Mouse (Mus musculus) CH12.LX (cell line): ENCODE results near the gene Mapk8ip3. TPM values are rescaled to one million over a fixed set of nuclear protein-coding genes. Genes with fewer than 3 reads are reported as not detected.

Experiments used
- DNase-seq: peaks from one replicate; pipeline ENCODE4 v3.0.0-alpha.2; 2013; ENCODE audit errors: extremely low read depth
- H3K27ac ChIP-seq: 2 replicates; pipeline ENCODE4 v1.5.1; 2012; ENCODE audit warnings: low read depth, mild to moderate bottlenecking, control low read depth, moderate library complexity; ENCODE audit not compliant: insufficient read depth
- H3K27me3 ChIP-seq: replicated peaks from 2 replicates; pipeline ENCODE3; 2012; ENCODE audit warnings: inconsistent platforms
- H3K36me3 ChIP-seq, 2 experiments: replicated peaks in 1 of 2; 2 replicates each; pipeline versions ENCODE3 to v1.6.1; 2012; ENCODE audit warnings: inconsistent platforms in 1 of 2, low read length in 1 of 2, mild to moderate bottlenecking in 1 of 2, mixed read lengths in 1 of 2, moderate library complexity in 1 of 2; ENCODE audit not compliant: control insufficient read depth in 1 of 2, insufficient read depth in 1 of 2
- H3K4me1 ChIP-seq, 2 experiments: 2 replicates each; pipeline ENCODE4 v1.6.1; 2012; ENCODE audit warnings: inconsistent platforms in 1 of 2, moderate library complexity in 1 of 2; ENCODE audit not compliant: insufficient read depth in 2 of 2, control insufficient read depth in 1 of 2
- H3K4me2 ChIP-seq: 2 replicates; pipeline ENCODE4 v1.6.1; 2012; ENCODE audit warnings: low read depth, mild to moderate bottlenecking, control low read depth; ENCODE audit not compliant: poor library complexity, insufficient read depth, severe bottlenecking
- H3K4me3 ChIP-seq, 3 experiments: fragments of 150-350 bp in 1 of 3; sonication (generic) in 1 of 3; replicated peaks in 1 of 3; 2 replicates each; pipeline versions ENCODE3 to v1.5.1; 2011 to 2012; ENCODE audit warnings: low read depth in 2 of 3, low read length in 2 of 3, mild to moderate bottlenecking in 2 of 3, moderate library complexity in 2 of 3, control low read depth in 1 of 3, improper control_type of control experiment in 1 of 3, inconsistent platforms in 1 of 3, mixed read lengths in 1 of 3; ENCODE audit not compliant: poor library complexity in 1 of 3
- H3K79me2 ChIP-seq: replicated peaks from 2 replicates; pipeline ENCODE4 v1.6.1; 2012; ENCODE audit warnings: mild to moderate bottlenecking, moderate library complexity; ENCODE audit not compliant: control insufficient read depth, poor library complexity, insufficient read depth, severe bottlenecking; ENCODE audit errors: extremely low read depth
- H3K9ac ChIP-seq: 2 replicates; pipeline ENCODE4 v1.6.1; 2012; ENCODE audit warnings: low read depth, mild to moderate bottlenecking, control low read depth, moderate library complexity; ENCODE audit not compliant: insufficient read depth
- H3K9me3 ChIP-seq: replicated peaks from 2 replicates; pipeline ENCODE3; 2012; ENCODE audit warnings: low read length, inconsistent platforms, mixed read lengths
- BHLHE40 ChIP-seq: IDR thresholded peaks from 2 replicates; pipeline ENCODE4 v1.6.1; 2011; ENCODE audit warnings: mild to moderate bottlenecking, low read depth, low read length, improper control_type of control experiment
- CHD1 ChIP-seq: IDR thresholded peaks from 2 replicates; pipeline ENCODE4 v1.6.1; 2012; ENCODE audit warnings: low read depth, low read length, improper control_type of control experiment, inconsistent platforms
- CTCF ChIP-seq, 2 experiments: IDR thresholded peaks in 1 of 2; conservative IDR thresholded peaks in 1 of 2; 2 replicates each; pipeline ENCODE4 v1.5.1; 2011 to 2012; ENCODE audit warnings: low read depth in 2 of 2, low read length in 2 of 2, improper control_type of control experiment in 1 of 2, inconsistent platforms in 1 of 2, mild to moderate bottlenecking in 1 of 2, moderate library complexity in 1 of 2
- EP300 ChIP-seq: IDR thresholded peaks from 2 replicates; pipeline ENCODE4 v1.6.1; 2011; ENCODE audit warnings: low read length, improper control_type of control experiment
- JUN ChIP-seq: IDR thresholded peaks from 2 replicates; pipeline ENCODE4 v1.6.1; 2011; ENCODE audit warnings: low read depth, mild to moderate bottlenecking, low read length, improper control_type of control experiment, moderate library complexity; ENCODE audit not compliant: insufficient read depth
- KAT2A ChIP-seq: IDR thresholded peaks from 2 replicates; pipeline ENCODE4 v1.6.1; 2012; ENCODE audit warnings: low read length, improper control_type of control experiment, inconsistent platforms; ENCODE audit not compliant: insufficient replicate concordance
- MAFK ChIP-seq: IDR thresholded peaks from 2 replicates; pipeline ENCODE4 v1.6.1; 2011; ENCODE audit warnings: low read length, improper control_type of control experiment; ENCODE audit not compliant: insufficient replicate concordance
- RAD21 ChIP-seq: IDR thresholded peaks from 2 replicates; pipeline ENCODE4 v1.6.1; 2011; ENCODE audit warnings: low read depth, mild to moderate bottlenecking, low read length, improper control_type of control experiment, moderate library complexity
- RCOR1 ChIP-seq: conservative IDR thresholded peaks from 2 replicates; pipeline ENCODE4 v1.6.1; 2012; ENCODE audit warnings: low read depth, mild to moderate bottlenecking, inconsistent platforms, low read length, improper control_type of control experiment
- SIN3A ChIP-seq: IDR thresholded peaks from 2 replicates; pipeline ENCODE4 v1.6.1; 2012; ENCODE audit warnings: low read length, improper control_type of control experiment, inconsistent platforms
- SMC3 ChIP-seq: IDR thresholded peaks from 2 replicates; pipeline ENCODE4 v1.6.1; 2011; ENCODE audit warnings: low read depth, low read length, improper control_type of control experiment
- TBP ChIP-seq: conservative IDR thresholded peaks from 2 replicates; pipeline ENCODE4 v1.6.1; 2011; ENCODE audit warnings: low read depth, low read length, improper control_type of control experiment
- TCF12 ChIP-seq: IDR thresholded peaks from 2 replicates; pipeline ENCODE4 v1.6.1; 2014; ENCODE audit warnings: low read depth, mild to moderate bottlenecking, inconsistent platforms, low read length, improper control_type of control experiment
- UBTF ChIP-seq: IDR thresholded peaks from 2 replicates; pipeline ENCODE4 v1.6.1; 2012; ENCODE audit warnings: low read depth, mild to moderate bottlenecking, inconsistent platforms, low read length, improper control_type of control experiment, moderate library complexity
- USF1 ChIP-seq: IDR thresholded peaks from 2 replicates; pipeline ENCODE4 v1.6.1; 2014; ENCODE audit warnings: low read depth, mild to moderate bottlenecking, inconsistent platforms, low read length, improper control_type of control experiment
- ZC3H11A ChIP-seq: IDR thresholded peaks from 2 replicates; pipeline ENCODE4 v1.6.1; 2012; ENCODE audit warnings: low read depth, mild to moderate bottlenecking, inconsistent platforms, low read length, improper control_type of control experiment
- ZNF384 ChIP-seq: IDR thresholded peaks from 2 replicates; pipeline ENCODE4 v1.6.1; 2012; ENCODE audit warnings: low read depth, low read length, improper control_type of control experiment, inconsistent platforms
- dilution Hi-C: fragments of 300-500 bp; cut with MboI; formaldehyde crosslinking; loops from 2 replicates; pipeline ENCODE4 v1.14.3; 2020; ENCODE audit warnings: low sequenced_read_pairs; ENCODE audit not compliant: extremely low pct_unique_long_range_greater_than_20kb, extremely low pct_ligation_motif_present
- in situ Hi-C: fragments of 300-500 bp; cut with MboI; formaldehyde crosslinking; loops from 3 replicates; pipeline ENCODE4 v1.14.3; 2019; ENCODE audit warnings: low sequenced_read_pairs, low pct_ligation_motif_present, low pct_unique_long_range_greater_than_20kb, mixed read lengths
- polyA plus RNA-seq: library from polyadenylated mRNA; unstranded; fragments of >175 nt; gene quantifications from 2 replicates; pipeline ENCODE4 v1.2.1, GENCODE M21; 2012; ENCODE audit warnings: low read depth; ENCODE audit not compliant: insufficient read length
- total RNA-seq, 2 experiments: library from RNA; depleted of rRNA; stranded (reverse); fragments of 300-350 nt in 1 of 2; fragments of >200 nt in 1 of 2; gene quantifications; 2 replicates each; pipeline ENCODE4 v1.2.3; 2012 to 2014

Mapk8ip3 gene
- total and polyA plus RNA-seq, 3 experiments = 14.5 to 44.0 (median 34.1) TPM

DNA sequence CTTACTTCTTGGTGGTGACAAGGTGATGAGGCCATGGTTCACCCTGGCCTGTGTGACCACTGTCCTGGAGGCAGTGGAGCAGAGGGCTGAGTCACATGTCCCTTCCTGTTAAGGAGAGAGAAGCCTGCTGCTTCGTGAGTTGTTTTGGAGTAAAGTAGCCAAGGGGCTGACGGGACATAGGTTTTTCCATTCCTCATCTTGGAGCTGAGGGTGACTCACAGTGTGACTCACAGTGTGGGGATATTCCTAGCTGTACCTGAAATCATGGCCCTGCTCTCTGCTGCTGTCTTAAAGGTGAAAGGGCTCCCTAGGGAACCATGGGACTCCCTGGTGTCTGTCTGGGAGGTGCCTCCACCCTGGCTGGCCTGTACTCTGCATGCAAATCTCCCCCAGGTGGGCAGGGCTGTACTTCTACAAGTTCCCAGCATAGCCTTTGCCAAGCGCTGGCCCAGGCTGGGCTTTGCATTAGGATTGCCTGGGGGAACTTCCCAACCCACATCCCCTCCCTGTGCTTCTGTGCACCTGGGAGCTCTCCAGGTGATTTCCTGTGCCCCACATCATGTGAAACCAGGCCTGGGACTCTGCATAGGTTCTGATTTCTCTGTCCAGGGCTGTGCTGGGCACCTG lies 80.8 kb downstream of the Mapk8ip3 start (continued):
- TF ChIP-seq USF1 = 0 out of 2 replicates have a peak, but pooled peaks have one; percentile 4
- TF ChIP-seq EP300 = peak; percentile 31; the same call in 1 of the 2 replicates
- no peak for TF ChIP-seq CTCF (conservative IDR thresholded peaks at IDR 0.05 in 1 of 2, IDR thresholded peaks at IDR 0.05 in 1 of 2; ENCODE audit: low read depth in 2 of 2, low read length in 2 of 2)
- no peak for TF ChIP-seq MAFK
- no peak for TF ChIP-seq TBP
- no peak for TF ChIP-seq RCOR1
- no peak for TF ChIP-seq KAT2A
- TF ChIP-seq JUN = no peak; the same call in 1 of the 2 replicates

- H3K9ac ChIP-seq = peak overlapping the region; percentile 60; the same call in 1 of the 2 replicates
- peaks cover 14 to 37% of the 10 kb centered on the region in 2 experiments for H3K4me1 ChIP-seq
- dilution Hi-C loops (no loop called here), in situ Hi-C loops (loop anchor here (5.0 kb wide), 1 partner anchor 36 kb away; the partner anchor contains the start of genes Nubp2 and Spsb3)
- TF ChIP-seq RCOR1 (no peak), ZC3H11A (no peak), TCF12 (no peak)
- H3K4me2 ChIP-seq = peak overlapping the region; percentile 59
- H3K9me3 ChIP-seq = no peaks in the 10 kb centered on the region
- DNase-seq = no peak
- H3K36me3 ChIP-seq = peaks cover 12 to 21% of the 10 kb centered on the region in 2 experiments
- H3K79me2 ChIP-seq = no peaks in the 10 kb centered on the region; the same call in 1 of the 2 replicates
- peaks cover 10% of the 10 kb centered on the region for H3K27me3 ChIP-seq
- peak overlapping the region in 2 of 3 experiments; percentile 64 to 74 for H3K4me3 ChIP-seq
- H3K27ac ChIP-seq = no peak overlapping the region
Measured at GRCm38 (mm10) chr17:24851381-24852125, 85.2 kb downstream of the Mapk8ip3 start.

DNA sequence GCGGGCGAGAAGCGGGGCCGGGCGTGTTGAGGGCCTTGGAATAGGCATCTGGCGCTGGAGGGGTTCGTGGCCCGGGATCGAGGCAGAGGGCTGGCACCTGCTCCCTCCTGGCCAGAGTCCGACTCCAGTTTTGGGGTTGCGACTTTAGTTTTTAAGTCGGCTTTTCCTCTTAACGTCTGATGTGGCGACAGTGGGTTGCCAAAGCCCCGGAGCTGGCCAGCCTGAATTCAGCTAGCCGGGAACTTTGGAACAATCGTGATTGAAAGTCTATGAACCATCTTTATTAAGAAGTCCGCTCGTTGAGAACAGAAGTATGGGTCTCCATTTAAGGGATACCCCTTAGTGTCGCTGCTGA lies 86.0 kb downstream of the Mapk8ip3 start:
- DNase-seq = no peak
- no peak overlapping the region for H3K27ac ChIP-seq
- TF ChIP-seq CHD1 (no peak), SMC3 (no peak), UBTF (0 out of 2 replicates have a peak, but pooled peaks have one; percentile 38), KAT2A (no peak), ZNF384 (no peak), CTCF (conservative IDR thresholded peaks at IDR 0.05 in 1 of 2, IDR thresholded peaks at IDR 0.05 in 1 of 2; ENCODE audit: low read depth in 2 of 2, low read length in 2 of 2) (peak in 1 of 2 experiments; percentile 13; a peak in 1 of 4 replicates), RAD21 (no peak), BHLHE40 (no peak), TCF12 (no peak), RCOR1 (no peak), SIN3A (0 out of 2 replicates have a peak, but pooled peaks have one; percentile 62)
- dilution Hi-C loops (no loop called here), in situ Hi-C loops (loop anchor here (5.0 kb wide), 1 partner anchor 37 kb away; the partner anchor contains the start of genes Nubp2 and Spsb3)
- H3K4me1 ChIP-seq = peaks cover 6 to 29% of the 10 kb centered on the region in 2 experiments
- H3K9ac ChIP-seq = peak overlapping the region; percentile 60
- H3K4me2 ChIP-seq = peak overlapping the region; percentile 59
- peaks cover 11 to 20% of the 10 kb centered on the region in 2 experiments for H3K36me3 ChIP-seq
- H3K4me3 ChIP-seq = peak overlapping the region; percentile 64 to 83 (median 74)
- H3K9me3 ChIP-seq = no peaks in the 10 kb centered on the region
- peaks cover 10% of the 10 kb centered on the region for H3K27me3 ChIP-seq
- no peaks in the 10 kb centered on the region; the same call in 1 of the 2 replicates for H3K79me2 ChIP-seq
